In the genomic region with DNA sequence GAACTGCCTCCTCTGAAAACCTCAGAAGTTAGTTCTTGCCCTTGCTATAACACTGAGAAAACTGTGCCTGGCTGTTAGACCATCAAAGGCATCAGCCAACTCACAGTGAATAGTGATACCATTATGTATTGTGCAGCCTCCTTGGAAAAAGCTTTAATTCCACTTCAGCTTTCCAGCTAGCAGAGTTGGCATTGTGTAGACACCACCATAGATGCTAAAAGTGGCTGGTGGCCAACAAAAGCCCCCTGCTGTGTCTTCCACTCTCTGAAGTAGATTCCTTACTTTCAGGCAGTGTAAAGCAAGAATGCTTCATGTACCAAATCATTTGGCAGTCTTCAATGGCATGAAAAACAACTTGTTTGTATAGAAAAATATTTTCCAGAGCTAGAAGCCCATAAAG, we compare ENCODE assay signal across 12 mouse cellular contexts.
A peak's percentile ranks its signal among the peaks of the same experiment; 100 is the strongest.
DNase-seq lines count a peak whose midpoint lies in the region; ATAC-seq lines count a peak whose summit lies in the region.
"Had no signal": no experiment of that assay in that cellular context is flagged by ENCODE, and none has a peak within 500 bp of the region (broad histone marks: within the 10 kb centered on the region; RNA-seq: fewer than 3 reads in every experiment).

No protein-coding gene starts in this region.

- H3K9ac ChIP-seq in forebrain, embryonic 16.5 days (replicated peaks; ENCODE audit: low read depth, low read length) = no peak overlapping the region

- H3K4me3 ChIP-seq in forebrain, embryonic 16.5 days (replicated peaks; ENCODE audit: low read length) = no peak overlapping the region

- no peaks in the 10 kb centered on the region for H3K36me3 ChIP-seq in forebrain, embryonic 16.5 days (ENCODE audit: control insufficient read depth, insufficient read depth)

- H3K27ac ChIP-seq in forebrain, embryonic 16.5 days (ENCODE audit: low read length) = no peak overlapping the region

- no peaks in the 10 kb centered on the region for H3K27me3 ChIP-seq in forebrain, embryonic 16.5 days (replicated peaks; ENCODE audit: control insufficient read depth, insufficient read depth, low read length)

- H3K4me2 ChIP-seq in forebrain, embryonic 16.5 days (ENCODE audit: low read length) = no peak overlapping the region
- H3K4me2 ChIP-seq: liver, embryonic 11.5 days had no signal

- peak; percentile 31 for DNase-seq in cerebellum, adult 11 months
- DNase-seq in right cerebral cortex, postnatal 10 days (ENCODE audit: low spot score in 2 of 2) = peak; percentile 48 to 59
- DNase-seq in right cerebral cortex, adult 18-20 months = no peak
- no peak for DNase-seq in adrenal gland, adult 18-20 months (ENCODE audit: low spot score in 2 of 2)
- no peak for DNase-seq in kidney, postnatal 4 days
- no peak for DNase-seq in adrenal gland, postnatal 10 days
- DNase-seq: heart, postnatal 10 days; kidney, adult 8-10 months; layer of hippocampus, adult 9-11 months had no signal

- no peaks in the 10 kb centered on the region for H3K9me3 ChIP-seq in forebrain, embryonic 16.5 days (ENCODE audit: control insufficient read depth, low read length)

- peaks cover 12% of the 10 kb centered on the region for H3K4me1 ChIP-seq in forebrain, embryonic 16.5 days (replicated peaks; ENCODE audit: control insufficient read depth, insufficient read depth, low read length)

- no peak for ATAC-seq in cerebellum, adult (ENCODE audit: insufficient number of reproducible peaks, low FRiP score, low TSS enrichment)
- ATAC-seq in forebrain, embryonic 16.5 days = peak; percentile 90

Comparison
In these comparisons a context has a peak if more than half of its experiments do, and no peak if none do; other contexts are left out.
1. DNase-seq: peak in cerebellum, adult 11 months (single experiment) and right cerebral cortex, postnatal 10 days (2 of 2); none in right cerebral cortex, adult 18-20 months (single experiment), adrenal gland, adult 18-20 months (0 of 2), kidney, postnatal 4 days (0 of 2) and adrenal gland, postnatal 10 days (single experiment).